Comparison of ENCODE assay signal across 7 mouse cellular contexts in the genomic region with DNA sequence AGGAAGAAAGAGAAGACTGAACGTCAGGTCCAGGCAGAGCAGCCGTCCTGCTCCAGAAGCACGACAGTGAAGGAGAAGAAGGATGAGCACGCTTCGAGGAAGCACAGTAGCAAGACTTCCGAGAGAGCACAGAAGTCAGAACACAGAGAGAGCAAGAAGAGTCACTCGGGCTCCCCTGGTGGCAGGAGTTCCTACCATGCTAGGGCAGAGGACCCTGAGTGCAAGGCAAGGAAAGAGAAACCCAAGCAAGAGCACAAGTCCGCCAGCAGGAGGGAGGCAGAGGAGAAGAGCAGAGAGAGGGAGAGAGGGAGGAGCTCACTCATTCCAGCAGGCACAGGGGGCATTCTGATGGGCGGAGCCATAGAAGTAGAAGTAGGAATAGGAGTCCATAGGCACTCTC.
A peak's percentile ranks its signal among the peaks of the same experiment; 100 is the strongest.
DNase-seq lines count a peak whose midpoint lies in the region; ATAC-seq and TF ChIP-seq lines count a peak whose summit lies in the region.
"Not testable (repeated sequence)": the region's sequence is repeated elsewhere in the genome, so short reads cannot be mapped to it uniquely, and the experiment has no call there.

No protein-coding gene starts in this region.

- peak; percentile 36; the same call in 1 of the 2 replicates for ATAC-seq in intestine, embryonic 16.5 days
- not testable (repeated sequence) for ATAC-seq in kidney, postnatal 0 days (replicated peaks; ENCODE audit: low FRiP score, low read depth)
- ATAC-seq in lung, embryonic 15.5 days (ENCODE audit: borderline replicate concordance, extremely low read depth, low FRiP score, low TSS enrichment) = peak; percentile 64; the same call in 1 of the 2 replicates

- not testable (repeated sequence) for H3K27ac ChIP-seq in intestine, embryonic 16.5 days (ENCODE audit: low read length); kidney, postnatal 0 days; lung, embryonic 15.5 days

- H3K9ac ChIP-seq in intestine, embryonic 16.5 days (ENCODE audit: low read depth, low read length); kidney, postnatal 0 days (ENCODE audit: low read depth, low read length); lung, embryonic 15.5 days: not testable (repeated sequence)

- H3K4me2 ChIP-seq in intestine, embryonic 16.5 days (ENCODE audit: low read depth, low read length); kidney, postnatal 0 days (ENCODE audit: low read length); lung, embryonic 15.5 days: not testable (repeated sequence)

- not testable (repeated sequence) for H3K36me3 ChIP-seq in intestine, embryonic 16.5 days (ENCODE audit: control insufficient read depth, insufficient read depth, low read length); kidney, postnatal 0 days (ENCODE audit: insufficient read depth, low read length); lung, embryonic 15.5 days

- 62% methylated on average over 9 of the region's 9 CpGs for WGBS in intestine, embryonic 16.5 days
- 68% methylated on average over 9 of the region's 9 CpGs for WGBS in kidney, postnatal 0 days
- 54% methylated on average over 9 of the region's 9 CpGs for WGBS in lung, embryonic 15.5 days

- peak; percentile 72 for DNase-seq in ES-CJ7 (ENCODE audit: low read depth, low spot score)
- peak; percentile 3 for DNase-seq in WW6 (ENCODE audit: low read depth, low spot score)
- not testable (repeated sequence) for DNase-seq in kidney, postnatal 0 days (ENCODE audit: low spot score)
- DNase-seq in lung, postnatal 14 days = peak; percentile 1
- peak; percentile 15 for DNase-seq in ovary, postnatal 36 days (ENCODE audit: low spot score)

- peak; percentile 37; the same call in 1 of the 2 replicates for TF ChIP-seq CTCF in kidney, postnatal 0 days (IDR thresholded peaks at IDR 0.05; ENCODE audit: low read depth)

- H3K4me1 ChIP-seq in intestine, embryonic 16.5 days (ENCODE audit: control insufficient read depth, insufficient read depth, low read length); kidney, postnatal 0 days (replicated peaks; ENCODE audit: insufficient read depth, low read length); lung, embryonic 15.5 days: not testable (repeated sequence)

- H3K4me3 ChIP-seq in intestine, embryonic 16.5 days (ENCODE audit: low read length); kidney, postnatal 0 days (replicated peaks; ENCODE audit: low read depth, low read length); lung, embryonic 15.5 days: not testable (repeated sequence)

- H3K9me3 ChIP-seq in intestine, embryonic 16.5 days (ENCODE audit: control insufficient read depth, low read length); kidney, postnatal 0 days (replicated peaks; ENCODE audit: low read length); lung, embryonic 15.5 days: not testable (repeated sequence)

- not testable (repeated sequence) for H3K27me3 ChIP-seq in intestine, embryonic 16.5 days (replicated peaks; ENCODE audit: control insufficient read depth, insufficient read depth, low read length); kidney, postnatal 0 days (ENCODE audit: insufficient read depth, low read length); lung, embryonic 15.5 days
